Mouse (Mus musculus) hindbrain, embryonic 11.5 days (tissue): ENCODE results near the gene Minos1. TPM values are rescaled to one million over a fixed set of nuclear protein-coding genes. Genes with fewer than 3 reads are reported as not detected.
A peak's percentile ranks its signal among the peaks of the same experiment; 100 is the strongest.

Experiments used
- ATAC-seq: fragments of 200-750 bp; cut with Nextera tagmentation; 2 replicates; pipeline ENCODE4 v1.8.0; 2017; ENCODE audit warnings: mild to moderate bottlenecking, moderate TSS enrichment, moderate library complexity; ENCODE audit not compliant: low FRiP score
- DNase-seq: peaks from one replicate; pipeline ENCODE4 v3.0.0-alpha.2; 2015; ENCODE audit warnings: low spot score
- H3K27ac ChIP-seq: fragments of 300-500 bp; sonication (generic); 2 replicates; pipeline ENCODE4 v1.5.1; 2014; ENCODE audit warnings: mild to moderate bottlenecking, low read depth, low read length
- H3K27me3 ChIP-seq: fragments of 300-500 bp; sonication (generic); 2 replicates; pipeline ENCODE4 v1.6.1; 2014; ENCODE audit warnings: mild to moderate bottlenecking, low read length, moderate library complexity, mixed read lengths; ENCODE audit not compliant: control insufficient read depth, insufficient read depth
- H3K36me3 ChIP-seq: fragments of 300-500 bp; sonication (generic); 2 replicates; pipeline ENCODE4 v1.6.1; 2014; ENCODE audit warnings: mild to moderate bottlenecking, low read length, moderate library complexity, mixed read lengths; ENCODE audit not compliant: control insufficient read depth, insufficient read depth
- H3K4me1 ChIP-seq: fragments of 300-500 bp; sonication (generic); replicated peaks from 2 replicates; pipeline ENCODE4 v1.6.1; 2014; ENCODE audit warnings: low read length, mixed read lengths; ENCODE audit not compliant: control insufficient read depth, insufficient read depth
- H3K4me2 ChIP-seq: fragments of 300-500 bp; sonication (generic); replicated peaks from 2 replicates; pipeline ENCODE4 v1.6.1; 2014; ENCODE audit warnings: mild to moderate bottlenecking, low read depth, low read length
- H3K4me3 ChIP-seq: fragments of 300-500 bp; sonication (generic); 2 replicates; pipeline ENCODE4 v1.5.1; 2014; ENCODE audit warnings: low read depth, low read length
- H3K9ac ChIP-seq: fragments of 300-500 bp; sonication (generic); 2 replicates; pipeline ENCODE4 v1.6.1; 2014; ENCODE audit warnings: low read depth, low read length
- H3K9me3 ChIP-seq: fragments of 300-500 bp; sonication (generic); 2 replicates; pipeline ENCODE4 v1.6.1; 2016; ENCODE audit warnings: low read length; ENCODE audit not compliant: control insufficient read depth
- WGBS: fragments of 180-500 bp; shearing (Covaris S2); extraction: QIAGEN DNeasy Blood & Tissue Kit; methylation state at CpG from one replicate; pipeline ENCODE4 v1.1.7; 2014; 5-methylcytosine and 5-hydroxymethylcytosine counted together
- polyA plus RNA-seq: library from polyadenylated mRNA; unstranded; fragments of >200 nt; fragmentation: Nextera tagmentation; extraction: Ambion mirVana; gene quantifications from 2 replicates; pipeline ENCODE4 v1.2.1, GENCODE M21; 2014

Minos1 gene
- polyA plus RNA-seq, 1 experiment from 2014 or later: 399 TPM

DNA sequence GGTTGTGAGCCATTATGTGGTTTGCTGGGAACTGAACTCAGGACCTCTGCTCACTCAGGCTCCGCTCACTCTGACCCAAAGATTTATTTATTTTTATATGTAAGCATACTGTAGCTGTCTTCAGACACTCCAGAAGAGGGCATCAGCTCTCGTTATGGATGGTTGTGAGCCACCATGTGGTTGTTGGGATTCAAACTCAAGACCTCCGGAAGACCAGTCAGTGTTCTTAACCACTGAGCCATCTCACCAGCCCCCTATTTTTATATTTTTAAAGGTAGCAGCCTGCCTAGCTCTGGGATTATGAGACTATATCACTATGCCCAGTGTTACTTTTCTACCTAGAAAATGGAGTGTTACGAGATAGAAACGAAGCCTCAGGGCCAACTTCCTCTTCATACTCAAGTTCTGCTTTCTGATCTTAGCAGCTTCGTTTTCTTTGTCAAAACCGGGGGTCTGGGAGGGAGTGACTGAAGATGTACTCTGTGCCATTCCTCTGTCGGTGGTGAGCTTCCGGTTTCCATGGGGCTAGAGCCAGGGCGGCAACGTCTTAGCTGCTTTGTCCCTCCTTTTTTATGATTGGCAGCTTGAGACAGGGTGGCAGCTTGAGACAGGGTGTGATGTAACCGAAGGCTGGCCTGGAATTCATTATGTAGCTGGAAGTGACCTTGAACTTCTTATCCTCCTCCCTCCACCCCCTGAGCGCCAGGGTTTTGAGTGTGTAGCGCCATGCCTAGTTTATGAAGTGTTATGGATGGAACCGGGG, 38.3 kb upstream of the Minos1 start:
- Histone ChIP-seq H3K4me2 (no peak overlapping the region), H3K9me3 (no peaks in the 10 kb centered on the region), H3K4me1 (no peaks in the 10 kb centered on the region), H3K27ac (no peak overlapping the region), H3K9ac (no peak overlapping the region), H3K4me3 (no peak overlapping the region), H3K27me3 (no peaks in the 10 kb centered on the region), H3K36me3 (no peaks in the 10 kb centered on the region)
- ATAC-seq: no peak
- DNase-seq: peak; percentile 26
- 75% methylated on average over 15 of the region's 15 CpGs for WGBS

GRCm38 (mm10) chr4:139167107-139167506, 36.2 kb upstream of the Minos1 start:
- WGBS: 68% methylated on average over 8 of the region's 8 CpGs
- Histone ChIP-seq H3K4me3 (no peak overlapping the region), H3K27ac (no peak overlapping the region), H3K27me3 (no peaks in the 10 kb centered on the region), H3K9me3 (no peaks in the 10 kb centered on the region), H3K36me3 (no peaks in the 10 kb centered on the region), H3K4me2 (no peak overlapping the region), H3K9ac (no peak overlapping the region), H3K4me1 (no peaks in the 10 kb centered on the region)
- ATAC-seq (no peak), DNase-seq (no peak)

- Histone ChIP-seq H3K4me3 (no peak overlapping the region), H3K9me3 (no peaks in the 10 kb centered on the region), H3K4me2 (no peak overlapping the region), H3K27me3 (no peaks in the 10 kb centered on the region), H3K4me1 (no peaks in the 10 kb centered on the region), H3K9ac (no peak overlapping the region), H3K36me3 (no peaks in the 10 kb centered on the region), H3K27ac (no peak overlapping the region)
- DNase-seq (no peak), ATAC-seq (no peak)
- WGBS: 84% methylated on average over 8 of the region's 8 CpGs
These were observed 35.3 kb upstream of the Minos1 start for GRCm38 (mm10) chr4:139166244-139166643.

GRCm38 (mm10) chr4:139165259-139165658, 34.3 kb upstream of the Minos1 start:
- Histone ChIP-seq H3K4me1 (no peaks in the 10 kb centered on the region), H3K9ac (no peak overlapping the region), H3K9me3 (no peaks in the 10 kb centered on the region), H3K27me3 (no peaks in the 10 kb centered on the region), H3K4me3 (no peak overlapping the region), H3K4me2 (no peak overlapping the region), H3K36me3 (no peaks in the 10 kb centered on the region), H3K27ac (no peak overlapping the region)
- 85% methylated on average over 8 of the region's 8 CpGs for WGBS
- ATAC-seq: no peak
- DNase-seq: no peak

DNA sequence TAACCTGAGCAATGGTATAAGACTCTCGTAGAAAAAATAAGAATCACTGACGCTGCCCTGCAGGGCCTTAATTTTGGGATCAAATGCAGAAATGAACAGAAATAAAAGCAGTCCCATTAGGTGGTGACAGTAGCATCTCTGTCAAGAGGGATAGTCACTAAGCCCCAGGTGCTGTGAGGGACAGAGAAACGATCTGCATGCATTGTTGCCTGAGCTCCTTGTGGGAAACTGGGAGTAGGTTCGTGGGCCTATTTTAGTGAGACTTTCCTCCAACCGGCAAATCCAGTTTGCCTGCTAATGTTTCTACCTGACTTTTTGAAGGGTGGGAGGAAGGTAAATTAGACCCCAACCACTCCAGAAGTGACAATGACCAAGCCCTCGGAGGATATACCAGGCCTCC, 33.2 kb upstream of the Minos1 start:
- no peaks in the 10 kb centered on the region for H3K4me1 ChIP-seq
- DNase-seq: no peak
- H3K4me3 ChIP-seq: no peak overlapping the region
- no peak overlapping the region for H3K9ac ChIP-seq
- ATAC-seq: no peak
- no peaks in the 10 kb centered on the region for H3K27me3 ChIP-seq
- H3K27ac ChIP-seq: no peak overlapping the region
- H3K4me2 ChIP-seq: no peak overlapping the region
- no peaks in the 10 kb centered on the region for H3K36me3 ChIP-seq
- 90% methylated on average over 6 of the region's 6 CpGs for WGBS
- no peaks in the 10 kb centered on the region for H3K9me3 ChIP-seq

DNA sequence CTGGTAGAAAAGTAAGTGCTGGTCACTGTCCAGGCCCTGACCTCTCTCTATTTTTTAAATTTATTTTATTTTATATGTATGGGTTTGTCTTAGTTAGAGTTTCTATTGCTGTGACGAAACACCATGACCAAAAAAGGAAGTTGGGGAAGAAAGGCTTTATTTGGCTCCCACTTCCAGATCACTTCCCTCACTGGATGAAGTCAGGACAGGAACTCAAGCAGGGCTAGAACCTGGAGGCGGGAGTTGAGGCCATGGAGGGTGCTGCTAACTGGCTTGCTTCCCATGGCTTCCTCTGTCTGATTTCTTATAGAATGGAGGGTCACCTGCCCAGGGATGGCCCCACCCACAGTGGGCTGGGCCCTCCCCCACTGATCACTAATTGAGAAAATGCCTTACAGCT, 30.2 kb upstream of the Minos1 start:
- H3K27ac ChIP-seq: no peak overlapping the region
- 81% methylated on average over 2 of the region's 2 CpGs for WGBS
- no peaks in the 10 kb centered on the region for H3K9me3 ChIP-seq

GRCm38 (mm10) chr4:139158350-139158749, 27.4 kb upstream of the Minos1 start:
- Histone ChIP-seq H3K27ac (no peak overlapping the region), H3K4me3 (no peak overlapping the region), H3K36me3 (no peaks in the 10 kb centered on the region), H3K4me2 (no peak overlapping the region), H3K4me1 (no peaks in the 10 kb centered on the region), H3K27me3 (no peaks in the 10 kb centered on the region), H3K9ac (no peak overlapping the region), H3K9me3 (no peaks in the 10 kb centered on the region)
- WGBS: 89% methylated on average over 14 of the region's 14 CpGs
- ATAC-seq (no peak), DNase-seq (no peak)

More for the DNA sequence above, 30.2 kb upstream of the Minos1 start:
- ATAC-seq (no peak), DNase-seq (no peak)
- Histone ChIP-seq H3K4me2 (no peak overlapping the region), H3K9ac (no peak overlapping the region), H3K4me1 (no peaks in the 10 kb centered on the region), H3K27me3 (no peaks in the 10 kb centered on the region), H3K36me3 (no peaks in the 10 kb centered on the region), H3K4me3 (no peak overlapping the region)

- H3K36me3 ChIP-seq: no peaks in the 10 kb centered on the region
- H3K27ac ChIP-seq: no peak overlapping the region
- no peaks in the 10 kb centered on the region for H3K4me1 ChIP-seq
- no peak for ATAC-seq
- no peaks in the 10 kb centered on the region for H3K27me3 ChIP-seq
- WGBS: 91% methylated on average over 6 of the region's 6 CpGs
- no peak overlapping the region for H3K9ac ChIP-seq
- H3K4me3 ChIP-seq: no peak overlapping the region
- H3K9me3 ChIP-seq: no peaks in the 10 kb centered on the region
- DNase-seq: no peak
- H3K4me2 ChIP-seq: no peak overlapping the region
These were observed 25.6 kb upstream of the Minos1 start for GRCm38 (mm10) chr4:139156538-139156937.

DNA sequence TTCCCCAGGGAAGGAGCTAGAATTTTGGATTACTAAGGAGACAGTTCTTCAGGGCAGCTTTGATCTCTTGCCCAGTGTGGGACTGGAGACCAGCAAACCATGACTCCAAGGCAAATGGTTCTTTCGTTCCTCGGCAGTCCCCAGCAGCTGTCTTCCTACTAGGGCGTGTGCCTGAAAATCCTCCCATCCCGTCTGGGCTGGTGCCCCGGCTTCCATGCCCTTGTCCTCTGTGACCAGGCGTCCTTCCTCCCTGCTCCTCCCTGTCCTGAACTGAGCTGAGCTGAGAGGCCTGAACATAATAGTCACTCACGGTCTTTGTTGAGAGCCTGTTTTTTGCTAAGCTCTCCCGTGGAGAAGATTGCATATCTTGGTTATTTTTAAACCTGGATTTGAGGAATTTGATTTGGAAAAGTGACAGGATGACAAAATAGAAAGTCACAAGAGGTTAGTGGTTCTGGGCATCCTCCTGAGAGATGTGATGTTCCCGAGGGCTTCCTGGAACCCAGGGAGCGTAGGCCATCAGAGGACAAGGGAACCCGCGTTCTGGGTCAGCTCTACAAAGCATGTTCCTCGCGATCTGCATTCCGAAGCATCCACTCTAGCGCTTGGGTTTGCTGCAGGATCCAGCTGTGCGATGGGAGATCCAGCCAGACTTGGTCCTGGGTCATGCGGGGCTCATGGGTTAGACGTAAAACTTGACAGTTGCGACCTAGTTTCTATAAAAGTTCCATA, 23.8 kb upstream of the Minos1 start:
- ATAC-seq: no peak
- no peak for DNase-seq
- H3K4me1 ChIP-seq: no peaks in the 10 kb centered on the region
- H3K9ac ChIP-seq: no peak overlapping the region
- H3K27ac ChIP-seq: no peak overlapping the region
- H3K9me3 ChIP-seq: no peaks in the 10 kb centered on the region
- 80% methylated on average over 20 of the region's 20 CpGs for WGBS
- no peak overlapping the region for H3K4me2 ChIP-seq
- no peak overlapping the region for H3K4me3 ChIP-seq
- no peaks in the 10 kb centered on the region for H3K36me3 ChIP-seq
- H3K27me3 ChIP-seq: no peaks in the 10 kb centered on the region
